Mouse (Mus musculus) frontal cortex, adult (tissue): Measurements from ENCODE around the gene Gm21541.
"Not testable (repeated sequence)": the region's sequence is repeated elsewhere in the genome, so short reads cannot be mapped to it uniquely, and the experiment has no call there.

Experiments
- ATAC-seq: cut with Nextera tagmentation; 2 replicates; pipeline ENCODE4 v1.9.2; 2017; ENCODE audit warnings: mild to moderate bottlenecking, moderate library complexity, mixed read lengths; ENCODE audit not compliant: low TSS enrichment

Gm21541 gene

GRCm38 (mm10) chr4:41903310-41903709, at the start of gene Gm21541:
Gene Gm21541 (plus strand): TSS chr4:41903610.
- ATAC-seq: not testable (repeated sequence)

DNA sequence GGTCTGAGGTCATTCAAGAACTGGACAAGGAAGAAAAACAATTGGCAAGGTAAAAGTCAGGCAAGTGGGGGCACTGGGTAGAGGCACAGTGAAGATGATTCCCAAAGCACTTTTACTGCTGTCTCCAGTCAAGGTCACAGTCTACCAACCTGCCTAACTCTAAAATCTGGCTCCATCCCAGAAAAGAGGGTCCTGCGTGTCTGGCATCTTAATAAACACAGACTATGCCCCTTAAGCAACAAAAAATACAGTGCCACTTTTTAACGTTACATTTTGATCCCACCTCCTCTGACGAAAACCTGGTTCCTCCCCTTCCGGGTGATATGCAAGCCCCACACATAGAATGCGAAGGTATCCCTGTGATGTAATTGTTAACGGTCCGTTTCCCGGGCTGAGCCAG, 37.9 kb downstream of the Gm21541 start, which contains the start of gene Gm20878:
Gm20878 (plus strand) TSS at position 301 of the 400 bp plus-strand sequence.
- not testable (repeated sequence) for ATAC-seq
